Mouse (Mus musculus) erythroid progenitor cell, adult 5-6 weeks (primary cell): ENCODE results near the gene Csmd2. TPM values are rescaled to one million over a fixed set of nuclear protein-coding genes. Genes with fewer than 3 reads are reported as not detected.

ENCODE experiments used
- ATAC-seq: replicated peaks from 2 replicates; pipeline ENCODE4 v1.8.0; 2016; ENCODE audit warnings: moderate number of reproducible peaks, mild to moderate bottlenecking, moderate TSS enrichment, inconsistent platforms; ENCODE audit not compliant: poor library complexity, low FRiP score, severe bottlenecking
- total RNA-seq, 2 experiments: library from RNA; stranded (forward) in 1 of 2; stranded (reverse) in 1 of 2; fragments of 150-400 nt in 1 of 2; fragments of 186-747, 209-891 nt in 1 of 2; gene quantifications; 2 replicates each; pipeline versions ENCODE4 v1.2.3 to v1.2.4; 2015 to 2017; ENCODE audit warnings: low replicate concordance in 2 of 2

Csmd2 gene
- total RNA-seq (2015; ENCODE audit: low replicate concordance) (not detected in 2 replicates), total RNA-seq (2017; ENCODE audit: low replicate concordance) (not detected in 2 replicates)

GRCm38 (mm10) chr4:127987784-127988455 lies at the start of gene Csmd2:
Gene Csmd2, plus strand, starts transcription at chr4:127987857.
- ATAC-seq: no peak

- ATAC-seq: no peak
Observed at GRCm38 (mm10) chr4:127947696-127948095, 40.0 kb upstream of the Csmd2 start.

GRCm38 (mm10) chr4:127953006-127953710 lies 34.5 kb upstream of the Csmd2 start:
- no peak for ATAC-seq

- no peak for ATAC-seq
Observed at GRCm38 (mm10) chr4:127969101-127969500, 18.6 kb upstream of the Csmd2 start.

GRCm38 (mm10) chr4:127970018-127970421 lies 17.6 kb upstream of the Csmd2 start:
- ATAC-seq: no peak

GRCm38 (mm10) chr4:127970901-127971868 lies 16.5 kb upstream of the Csmd2 start, which contains the start of gene CK137956:
Gene CK137956, minus strand, starts transcription at chr4:127970951.
- no peak for ATAC-seq

GRCm38 (mm10) chr4:127972976-127973375 lies 14.7 kb upstream of the Csmd2 start:
- ATAC-seq: no peak

- ATAC-seq: no peak
Observed at GRCm38 (mm10) chr4:127981125-127981524, 6.5 kb upstream of the Csmd2 start.

GRCm38 (mm10) chr4:127984426-127984825 lies 3.2 kb upstream of the Csmd2 start:
- ATAC-seq: no peak

- ATAC-seq: no peak
Observed at GRCm38 (mm10) chr4:127985874-127986273, 1.8 kb upstream of the Csmd2 start.

GRCm38 (mm10) chr4:127986491-127987075 lies 1.1 kb upstream of the Csmd2 start:
- ATAC-seq: no peak

GRCm38 (mm10) chr4:127987270-127987669 lies 387 bp upstream of the Csmd2 start:
- ATAC-seq: no peak

- ATAC-seq: no peak
Observed at GRCm38 (mm10) chr4:127988526-127989180, 996 bp downstream of the Csmd2 start.

GRCm38 (mm10) chr4:127989347-127989995 lies 1.8 kb downstream of the Csmd2 start:
- no peak for ATAC-seq

GRCm38 (mm10) chr4:127999281-127999680 lies 11.6 kb downstream of the Csmd2 start:
- ATAC-seq: no peak

GRCm38 (mm10) chr4:128002638-128003101 lies 15.0 kb downstream of the Csmd2 start:
- no peak for ATAC-seq

- ATAC-seq: no peak
Observed at GRCm38 (mm10) chr4:128004797-128005452, 17.3 kb downstream of the Csmd2 start.

GRCm38 (mm10) chr4:128019465-128019864 lies 31.8 kb downstream of the Csmd2 start:
- no peak for ATAC-seq
